Mouse (Mus musculus): Measurements from ENCODE around the gene Rxfp4. TPM values are rescaled to one million over a fixed set of nuclear protein-coding genes. Genes with fewer than 3 reads are reported as not detected.

Rxfp4 gene
- polyA plus RNA-seq, 1 experiment from 2014 or later: not detected

DNA sequence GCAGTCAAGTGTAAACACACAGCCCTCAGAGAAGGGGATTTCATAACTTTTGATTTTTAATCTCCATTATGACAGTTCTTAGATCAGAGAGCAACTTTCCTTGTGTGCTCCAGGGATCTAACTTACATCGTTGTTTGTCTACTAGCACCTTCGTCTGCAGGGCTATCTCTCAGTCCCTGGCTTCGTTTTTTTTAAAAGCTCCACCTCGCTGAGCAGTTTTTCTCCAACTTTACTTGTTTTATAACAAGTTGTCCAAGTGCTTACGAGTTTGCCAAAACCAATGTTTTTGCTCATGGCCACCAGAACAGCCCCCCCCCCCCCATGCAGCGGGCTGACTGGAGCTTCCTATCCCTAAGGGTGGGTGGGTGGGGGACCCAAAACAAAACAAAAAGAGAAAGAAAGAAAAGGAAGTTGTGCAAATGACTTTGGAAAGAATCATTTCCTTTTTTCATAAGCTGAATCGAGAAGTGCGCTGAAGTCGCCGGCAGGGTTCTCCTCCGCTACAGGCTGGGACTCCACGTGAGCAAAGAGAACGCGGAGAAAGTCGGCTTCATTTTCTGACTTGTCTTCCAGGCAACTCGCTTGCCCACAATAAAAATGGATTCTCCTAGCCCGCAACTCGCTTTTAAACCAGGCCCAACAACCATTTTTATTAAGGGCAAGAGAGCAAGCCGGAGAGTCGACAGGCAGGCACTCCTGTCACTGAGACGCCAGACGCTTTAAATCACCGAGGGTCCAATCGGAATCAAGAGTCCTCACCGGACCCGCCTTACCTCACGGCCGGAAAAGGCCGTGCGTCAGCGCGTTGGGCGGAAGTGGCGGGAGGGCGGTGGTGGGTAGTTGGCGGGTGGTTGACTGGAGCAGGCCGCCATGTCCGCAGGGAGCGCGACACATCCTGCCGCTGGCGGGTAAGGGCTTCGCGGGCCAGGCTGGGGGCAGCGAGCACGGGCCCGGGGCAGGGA is 32.3 kb upstream of the Rxfp4 start, which contains the start of gene Khdc4:
Gene Khdc4, plus strand, starts transcription at position 824 of the 962 bp plus-strand sequence.
- H3K9ac ChIP-seq (ENCODE audit: low read depth, low read length): peak within 1 kb of the TSS; percentile 99
- no peaks in the 10 kb centered on the region for H3K9me3 ChIP-seq (ENCODE audit: control insufficient read depth, low read length)
- H3K4me1 ChIP-seq (ENCODE audit: control insufficient read depth, insufficient read depth, low read length): peaks cover 14% of the 10 kb centered on the region
- peak within 1 kb of the TSS; percentile 100 for H3K4me3 ChIP-seq (ENCODE audit: low read length)
- WGBS: under 1% methylated on average over 47 of the region's 47 CpGs
- peaks cover 5% of the 10 kb centered on the region; the same call in 1 of the 2 replicates for H3K36me3 ChIP-seq (ENCODE audit: control insufficient read depth, insufficient read depth, low read length)
- H3K27me3 ChIP-seq (replicated peaks; ENCODE audit: control insufficient read depth, insufficient read depth, low read length): no peaks in the 10 kb centered on the region
- peak; percentile 98 for ATAC-seq
- peak within 1 kb of the TSS; percentile 98 for H3K27ac ChIP-seq (ENCODE audit: low read length)
- H3K4me2 ChIP-seq (ENCODE audit: low read depth, low read length): peak within 1 kb of the TSS; percentile 87

DNA sequence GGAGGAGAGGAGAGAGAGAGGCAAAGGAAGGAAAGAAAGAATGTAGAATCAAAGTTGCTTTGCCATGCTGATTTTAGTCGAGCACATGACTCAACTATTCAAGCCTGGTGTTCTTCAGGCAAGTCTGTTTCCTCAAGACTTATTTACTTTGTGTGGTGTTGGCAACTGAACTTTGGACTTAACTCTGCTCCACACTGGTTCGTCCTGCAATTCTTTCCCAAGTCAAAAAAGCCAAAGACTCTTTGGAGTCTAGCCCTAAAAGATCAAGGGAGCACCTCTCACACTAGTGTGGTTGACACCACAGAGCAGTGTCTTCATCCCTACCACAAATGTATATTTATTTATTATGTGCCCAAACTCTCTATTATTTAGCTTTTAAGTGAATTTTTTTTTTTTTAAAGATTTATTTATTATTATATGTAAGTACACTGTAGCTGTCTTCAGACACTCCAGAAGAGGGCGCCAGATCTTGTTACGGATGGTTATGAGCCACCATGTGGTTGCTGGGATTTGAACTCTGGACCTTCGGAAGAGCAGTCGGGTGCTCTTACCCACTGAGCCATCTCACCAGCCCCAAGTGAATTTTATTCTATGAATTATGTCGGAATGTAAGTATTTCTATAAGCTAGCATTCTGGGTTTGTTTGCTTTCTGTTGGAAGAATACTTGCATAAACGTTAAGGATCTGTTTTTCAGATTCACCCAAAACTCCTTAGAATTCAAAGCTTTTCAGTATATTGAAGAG is 31.5 kb upstream of the Rxfp4 start:
- peak overlapping the region; percentile 98 for H3K27ac ChIP-seq (ENCODE audit: low read length)
- peak overlapping the region; percentile 100 for H3K4me3 ChIP-seq (ENCODE audit: low read length)
- peaks cover 14% of the 10 kb centered on the region for H3K4me1 ChIP-seq (ENCODE audit: control insufficient read depth, insufficient read depth, low read length)
- WGBS: 54% methylated on average over 7 of the region's 8 CpGs
- ATAC-seq: peak; percentile 43
- no peaks in the 10 kb centered on the region for H3K27me3 ChIP-seq (replicated peaks; ENCODE audit: control insufficient read depth, insufficient read depth, low read length)
- H3K4me2 ChIP-seq (ENCODE audit: low read depth, low read length): peak overlapping the region; percentile 63
- peak overlapping the region; percentile 69; the same call in 1 of the 2 replicates for H3K9ac ChIP-seq (ENCODE audit: low read depth, low read length)
- H3K36me3 ChIP-seq (ENCODE audit: control insufficient read depth, insufficient read depth, low read length): peaks cover 5% of the 10 kb centered on the region; the same call in 1 of the 2 replicates
- no peaks in the 10 kb centered on the region for H3K9me3 ChIP-seq (ENCODE audit: control insufficient read depth, low read length)

- 66% methylated on average over 2 of the region's 2 CpGs for WGBS
- H3K27ac ChIP-seq (ENCODE audit: low read length): peak overlapping the region; percentile 51
These were observed 30.9 kb upstream of the Rxfp4 start for GRCm38 (mm10) chr3:88683814-88684213.

DNA sequence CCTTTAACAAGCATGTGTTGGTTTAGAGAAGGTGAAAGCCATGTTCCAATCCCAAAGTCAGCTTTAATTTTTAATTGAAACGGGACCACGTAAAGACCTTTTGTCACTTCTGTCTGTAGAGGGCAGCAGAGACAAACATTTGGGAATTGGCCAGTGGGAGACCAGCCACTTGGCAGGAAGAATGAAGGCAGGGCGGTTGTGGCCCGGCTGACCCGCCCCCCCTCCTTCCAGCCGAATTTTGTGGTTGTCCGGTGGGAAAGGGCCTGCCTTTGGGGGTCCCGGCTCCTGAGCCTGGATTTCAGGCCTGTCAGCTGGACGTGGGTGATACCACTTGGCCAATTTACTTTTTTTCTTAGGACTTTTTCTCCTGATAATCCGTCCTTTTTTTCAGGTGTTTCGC is 24.5 kb upstream of the Rxfp4 start:
- Histone ChIP-seq H3K4me3 (ENCODE audit: low read length) (peak overlapping the region; percentile 43), H3K4me1 (ENCODE audit: control insufficient read depth, insufficient read depth, low read length) (no peaks in the 10 kb centered on the region), H3K9me3 (ENCODE audit: control insufficient read depth, low read length) (no peaks in the 10 kb centered on the region), H3K27ac (ENCODE audit: low read length) (no peak overlapping the region), H3K4me2 (ENCODE audit: low read depth, low read length) (peak overlapping the region; percentile 59), H3K36me3 (ENCODE audit: control insufficient read depth, insufficient read depth, low read length) (no peaks in the 10 kb centered on the region), H3K9ac (ENCODE audit: low read depth, low read length) (peak overlapping the region; percentile 69), H3K27me3 (replicated peaks; ENCODE audit: control insufficient read depth, insufficient read depth, low read length) (no peaks in the 10 kb centered on the region)
- peak; percentile 81 for ATAC-seq
- 13% methylated on average over 11 of the region's 11 CpGs for WGBS

More at GRCm38 (mm10) chr3:88683814-88684213, 30.9 kb upstream of the Rxfp4 start:
- no peaks in the 10 kb centered on the region for H3K27me3 ChIP-seq (replicated peaks; ENCODE audit: control insufficient read depth, insufficient read depth, low read length)
- H3K9ac ChIP-seq (ENCODE audit: low read depth, low read length): no peak overlapping the region
- ATAC-seq: no peak
- H3K4me2 ChIP-seq (ENCODE audit: low read depth, low read length): no peak overlapping the region
- H3K4me1 ChIP-seq (ENCODE audit: control insufficient read depth, insufficient read depth, low read length): peaks cover 14% of the 10 kb centered on the region
- H3K36me3 ChIP-seq (ENCODE audit: control insufficient read depth, insufficient read depth, low read length): peaks cover 5% of the 10 kb centered on the region; the same call in 1 of the 2 replicates
- H3K9me3 ChIP-seq (ENCODE audit: control insufficient read depth, low read length): no peaks in the 10 kb centered on the region
- H3K4me3 ChIP-seq (ENCODE audit: low read length): no peak overlapping the region

DNA sequence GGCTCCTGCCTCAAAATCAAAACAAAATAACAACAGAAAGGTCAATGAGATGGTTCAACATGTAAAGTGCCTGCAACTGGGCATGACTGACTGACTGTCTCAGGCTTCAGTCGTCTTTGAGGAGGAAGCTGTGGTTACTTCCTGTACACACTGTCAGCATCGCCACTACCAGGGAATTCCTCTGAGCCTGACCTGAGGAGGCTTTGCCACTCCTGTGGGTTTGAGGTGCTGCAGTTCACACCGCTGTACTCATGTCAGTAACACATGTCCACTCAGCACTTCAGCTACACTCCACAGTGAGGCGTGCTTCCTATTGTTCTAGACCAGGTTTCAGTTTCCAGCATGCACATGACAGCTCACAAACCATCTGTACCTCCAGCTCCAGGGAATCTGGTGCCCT is 11.2 kb upstream of the Rxfp4 start:
- Histone ChIP-seq H3K4me3 (ENCODE audit: low read length) (no peak overlapping the region), H3K27ac (ENCODE audit: low read length) (no peak overlapping the region), H3K4me1 (ENCODE audit: control insufficient read depth, insufficient read depth, low read length) (no peaks in the 10 kb centered on the region), H3K36me3 (ENCODE audit: control insufficient read depth, insufficient read depth, low read length) (no peaks in the 10 kb centered on the region), H3K9ac (ENCODE audit: low read depth, low read length) (no peak overlapping the region), H3K27me3 (replicated peaks; ENCODE audit: control insufficient read depth, insufficient read depth, low read length) (no peaks in the 10 kb centered on the region), H3K4me2 (ENCODE audit: low read depth, low read length) (no peak overlapping the region), H3K9me3 (ENCODE audit: control insufficient read depth, low read length) (peaks cover 3% of the 10 kb centered on the region; the same call in 1 of the 2 replicates)
- ATAC-seq: no peak
- WGBS: 71% methylated on average over 4 of the region's 4 CpGs

GRCm38 (mm10) chr3:88659798-88660197 is 6.9 kb upstream of the Rxfp4 start:
- no peak overlapping the region for H3K4me2 ChIP-seq (ENCODE audit: low read depth, low read length)
- no peaks in the 10 kb centered on the region for H3K36me3 ChIP-seq (ENCODE audit: control insufficient read depth, insufficient read depth, low read length)
- H3K27ac ChIP-seq (ENCODE audit: low read length): no peak overlapping the region
- H3K4me3 ChIP-seq (ENCODE audit: low read length): no peak overlapping the region
- ATAC-seq: no peak
- no peaks in the 10 kb centered on the region for H3K4me1 ChIP-seq (ENCODE audit: control insufficient read depth, insufficient read depth, low read length)
- no peaks in the 10 kb centered on the region for H3K27me3 ChIP-seq (replicated peaks; ENCODE audit: control insufficient read depth, insufficient read depth, low read length)
- H3K9me3 ChIP-seq (ENCODE audit: control insufficient read depth, low read length): peaks cover 3% of the 10 kb centered on the region; the same call in 1 of the 2 replicates
- no peak overlapping the region for H3K9ac ChIP-seq (ENCODE audit: low read depth, low read length)
- WGBS: 33% methylated on average over 6 of the region's 6 CpGs

- WGBS: 51% methylated on average over 5 of the region's 5 CpGs
- H3K27ac ChIP-seq (ENCODE audit: low read length): no peak overlapping the region
These were observed 5.6 kb upstream of the Rxfp4 start for GRCm38 (mm10) chr3:88658441-88659127.

GRCm38 (mm10) chr3:88655619-88656018 is 2.7 kb upstream of the Rxfp4 start:
- H3K27ac ChIP-seq (ENCODE audit: low read length): no peak overlapping the region
- no peaks in the 10 kb centered on the region for H3K27me3 ChIP-seq (replicated peaks; ENCODE audit: control insufficient read depth, insufficient read depth, low read length)
- H3K4me2 ChIP-seq (ENCODE audit: low read depth, low read length): no peak overlapping the region
- no peaks in the 10 kb centered on the region for H3K9me3 ChIP-seq (ENCODE audit: control insufficient read depth, low read length)
- no peak overlapping the region for H3K4me3 ChIP-seq (ENCODE audit: low read length)
- WGBS: 84% methylated on average over 8 of the region's 8 CpGs
- no peak for ATAC-seq
- H3K9ac ChIP-seq (ENCODE audit: low read depth, low read length): no peak overlapping the region
- peaks cover 17% of the 10 kb centered on the region; the same call in 1 of the 2 replicates for H3K4me1 ChIP-seq (ENCODE audit: control insufficient read depth, insufficient read depth, low read length)
- no peaks in the 10 kb centered on the region for H3K36me3 ChIP-seq (ENCODE audit: control insufficient read depth, insufficient read depth, low read length)

More at GRCm38 (mm10) chr3:88658441-88659127, 5.6 kb upstream of the Rxfp4 start:
- no peaks in the 10 kb centered on the region for H3K27me3 ChIP-seq (replicated peaks; ENCODE audit: control insufficient read depth, insufficient read depth, low read length)
- H3K9ac ChIP-seq (ENCODE audit: low read depth, low read length): no peak overlapping the region
- no peak overlapping the region for H3K4me2 ChIP-seq (ENCODE audit: low read depth, low read length)
- H3K36me3 ChIP-seq (ENCODE audit: control insufficient read depth, insufficient read depth, low read length): no peaks in the 10 kb centered on the region
- H3K9me3 ChIP-seq (ENCODE audit: control insufficient read depth, low read length): peaks cover 3% of the 10 kb centered on the region; the same call in 1 of the 2 replicates
- no peak for ATAC-seq
- H3K4me3 ChIP-seq (ENCODE audit: low read length): no peak overlapping the region
- H3K4me1 ChIP-seq (ENCODE audit: control insufficient read depth, insufficient read depth, low read length): 0 out of 2 replicates have a peak, but pooled peaks cover under 1% of the 10 kb centered on the region
